Mouse (Mus musculus) left cerebral cortex, postnatal 10 days (tissue): Measurements from ENCODE around the gene Plekhm2. TPM values are rescaled to one million over a fixed set of nuclear protein-coding genes. Genes with fewer than 3 reads are reported as not detected.

Experiments
- DNase-seq, 2 experiments: peaks; one replicate each; pipeline ENCODE4 v3.0.0; 2021 to 2022; ENCODE audit warnings: low spot score in 2 of 2, mixed read lengths in 1 of 2; ENCODE audit errors: extremely low spot score in 1 of 2
- intact Hi-C: fragments of 180-260 bp; cut with DNase I; formaldehyde crosslinking; loops from one replicate; pipeline ENCODE4 v1.15.1; 2025
- total RNA-seq, 2 experiments: library from RNA; stranded (reverse); gene quantifications; 2 replicates each; pipeline ENCODE4 v1.2.3; 2021

Plekhm2 gene
- total RNA-seq, 2 experiments from 2014 or later, result 49.0 to 55.0 TPM

DNA sequence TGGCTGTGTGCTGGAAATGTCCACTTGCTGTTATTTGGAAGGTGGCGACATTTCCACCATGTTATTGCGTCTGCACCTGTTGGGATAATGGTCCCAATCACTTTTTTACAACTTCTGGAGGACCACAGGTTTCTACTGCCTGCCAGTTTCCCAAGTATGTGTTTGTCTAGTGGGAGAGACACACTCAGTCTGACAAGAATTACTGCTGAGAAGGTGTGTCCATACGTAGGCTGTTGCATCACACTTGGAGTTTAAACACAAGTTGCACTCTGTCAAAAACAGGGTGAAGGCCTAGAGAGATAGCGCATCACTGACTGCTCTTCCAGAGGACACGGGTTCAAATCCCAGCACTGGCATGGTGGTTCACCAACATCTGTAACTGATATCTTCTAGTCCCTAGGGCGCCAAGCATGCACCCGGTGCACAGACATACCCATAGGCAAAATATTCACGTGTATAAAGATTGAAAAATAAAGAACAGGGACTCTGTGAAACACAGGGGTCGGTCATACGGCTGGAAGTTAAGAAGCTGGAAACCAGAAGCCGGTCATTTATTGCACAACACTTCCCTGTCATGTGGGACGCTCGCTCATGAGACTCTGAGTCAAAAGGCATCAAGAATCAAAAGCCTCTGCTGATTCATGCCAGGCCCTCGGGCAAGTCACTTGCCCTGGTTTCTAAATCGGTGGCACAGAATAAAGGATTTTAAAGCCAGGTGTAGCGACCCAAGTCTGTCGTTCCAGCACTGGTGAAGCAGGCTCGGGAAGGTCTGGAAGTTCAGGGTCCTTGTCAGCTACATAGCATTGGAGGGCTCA, 5.4 kb upstream of the Plekhm2 start:
- intact Hi-C loops, result loop anchor here (5.0 kb wide), 1 partner anchor 53 kb away; the partner anchor contains the start of gene Tmem82

GRCm38 (mm10) chr4:141664011-141664745, 521 bp downstream of the Plekhm2 start:
- intact Hi-C loops, result no loop called here
- DNase-seq, result peak; percentile 52 to 87

More for the DNA sequence above, 5.4 kb upstream of the Plekhm2 start:
- no peak for DNase-seq

GRCm38 (mm10) chr4:141663122-141663931, 1.4 kb downstream of the Plekhm2 start:
- DNase-seq, result peak in 1 of 2 experiments; percentile 53
- intact Hi-C loops, result no loop called here

DNA sequence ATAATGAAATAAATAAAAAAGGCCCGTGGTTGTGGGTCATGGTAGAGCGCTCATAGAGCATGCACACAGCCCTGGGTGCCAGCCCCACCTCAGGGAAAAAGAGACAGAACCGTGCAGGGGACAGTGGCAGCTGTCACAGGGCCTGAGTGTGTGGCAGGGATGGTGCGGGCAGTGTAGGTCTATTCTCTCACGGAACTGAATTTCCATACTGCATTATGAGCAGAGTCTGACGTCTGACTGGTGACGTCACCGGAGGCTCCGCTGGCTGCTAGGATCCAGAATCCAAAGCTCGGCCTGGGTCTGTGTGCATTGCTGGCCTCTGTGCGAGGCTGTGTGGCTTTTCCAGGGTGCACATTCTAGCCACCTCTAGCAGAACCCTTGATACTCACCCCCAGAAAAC, 3.8 kb downstream of the Plekhm2 start:
- intact Hi-C loops, result no loop called here
- DNase-seq, result no peak

DNA sequence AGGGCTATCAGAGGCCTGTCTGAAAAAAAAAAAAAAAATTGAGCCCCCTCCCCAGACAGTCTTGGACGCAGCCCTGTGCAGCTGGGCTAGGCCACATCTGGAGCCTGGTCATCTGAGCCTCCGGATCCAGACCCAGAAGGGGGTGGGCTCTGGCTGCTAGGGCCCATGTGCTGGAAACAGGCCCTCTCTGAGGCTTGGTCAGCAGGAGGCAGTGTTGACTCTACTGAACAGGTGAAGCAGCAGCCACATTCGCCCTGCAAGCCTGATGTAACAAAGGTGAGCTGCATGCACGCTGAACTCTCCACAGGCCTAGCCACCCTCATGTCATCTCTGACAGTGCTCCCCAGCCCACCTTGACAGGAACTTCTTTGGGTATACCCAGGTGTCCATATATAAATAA, 5.0 kb downstream of the Plekhm2 start:
- intact Hi-C loops, result no loop called here

GRCm38 (mm10) chr4:141658846-141659484, 5.7 kb downstream of the Plekhm2 start:
- intact Hi-C loops, result no loop called here
- no peak for DNase-seq

More for the DNA sequence above, 5.0 kb downstream of the Plekhm2 start:
- DNase-seq, result peak in 1 of 2 experiments; percentile 43

- no peak for DNase-seq
- intact Hi-C loops, result no loop called here
Observed at GRCm38 (mm10) chr4:141656932-141657331, 7.8 kb downstream of the Plekhm2 start.

GRCm38 (mm10) chr4:141655908-141656608, 8.6 kb downstream of the Plekhm2 start:
- intact Hi-C loops, result no loop called here
- DNase-seq, result peak in 1 of 2 experiments; percentile 50

DNA sequence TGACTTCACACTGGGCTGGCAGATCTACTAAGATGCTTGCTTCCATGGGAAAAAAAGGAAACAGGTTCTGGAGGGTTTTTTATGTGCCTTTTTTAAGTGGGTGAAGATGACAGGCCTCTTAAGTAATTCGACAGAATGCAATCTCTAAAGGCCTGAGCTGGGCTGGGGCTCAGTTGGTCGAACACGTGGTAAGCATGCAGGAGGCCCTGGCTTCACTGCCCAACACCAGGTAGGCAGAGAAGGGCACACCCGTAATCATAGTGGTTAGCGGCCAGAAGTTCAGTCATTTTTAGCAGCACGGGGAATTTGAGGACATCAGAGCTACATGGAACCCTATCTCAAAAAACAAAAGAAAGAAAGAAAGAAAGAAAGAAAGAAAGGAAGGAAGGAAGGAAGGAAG, 10.2 kb downstream of the Plekhm2 start:
- intact Hi-C loops, result no loop called here
- DNase-seq, result no peak

DNA sequence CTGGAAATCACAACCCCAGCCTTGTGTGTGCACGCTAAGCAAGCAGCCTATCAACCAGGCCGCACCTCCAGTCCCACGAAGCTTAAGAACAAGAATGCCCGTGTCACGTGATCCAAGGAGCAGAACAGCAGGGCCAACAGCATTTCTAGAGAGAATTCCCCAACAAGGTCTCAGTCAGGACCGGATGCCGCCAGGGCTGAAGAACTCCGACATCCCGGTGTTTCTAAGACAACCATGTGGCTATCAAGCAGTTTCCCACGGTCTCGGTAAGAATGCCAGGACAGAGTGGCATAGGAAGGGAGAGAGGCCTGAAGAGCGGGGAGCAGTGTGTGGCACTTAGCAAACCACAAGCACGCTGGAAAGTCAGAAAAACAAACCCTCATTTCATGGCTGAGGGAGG, 10.9 kb downstream of the Plekhm2 start:
- intact Hi-C loops, result no loop called here
- DNase-seq, result no peak

DNA sequence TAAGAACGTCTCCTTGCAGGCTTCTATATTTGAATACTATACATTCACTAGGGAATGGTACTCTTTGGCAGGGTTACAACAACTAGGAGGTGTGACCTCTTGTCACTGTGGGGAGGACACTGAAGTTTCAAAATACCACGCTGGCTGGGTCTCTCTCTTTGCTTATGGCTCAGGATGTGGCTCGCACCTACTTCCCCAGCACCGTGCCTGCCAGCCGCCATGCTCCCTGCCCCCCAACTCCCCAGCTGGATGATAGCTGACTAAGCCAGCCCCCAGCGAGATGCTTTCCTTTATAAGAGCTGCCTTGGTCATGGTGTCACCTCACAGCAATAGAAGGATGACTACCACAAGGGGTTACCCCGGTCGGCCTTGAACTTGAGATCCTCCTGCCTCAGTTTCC, 11.7 kb downstream of the Plekhm2 start:
- DNase-seq, result no peak
- intact Hi-C loops, result no loop called here

DNA sequence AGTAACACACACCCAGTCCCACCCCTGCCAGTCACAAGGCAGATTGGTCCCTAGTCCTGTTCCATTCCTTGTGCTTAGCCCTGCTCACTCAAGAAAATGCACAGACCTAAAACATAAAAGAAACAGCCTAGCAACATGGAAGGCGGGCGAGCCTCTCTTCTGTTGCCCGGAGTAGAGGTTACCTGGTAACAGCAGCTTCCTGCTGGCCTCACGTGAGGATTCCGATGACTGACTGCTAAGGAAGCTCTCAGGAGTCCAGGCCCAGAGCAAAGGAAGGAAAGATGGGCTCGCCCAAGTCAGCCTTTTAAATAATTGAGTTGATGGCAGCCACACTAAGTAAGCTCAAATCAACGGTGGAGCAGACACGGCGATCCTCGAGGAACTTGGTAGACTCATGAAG, 12.8 kb downstream of the Plekhm2 start:
- intact Hi-C loops, result no loop called here
- DNase-seq, result no peak

GRCm38 (mm10) chr4:141651286-141651685, 13.4 kb downstream of the Plekhm2 start:
- no peak for DNase-seq
- intact Hi-C loops, result no loop called here

GRCm38 (mm10) chr4:141649244-141649643, 15.5 kb downstream of the Plekhm2 start:
- intact Hi-C loops, result no loop called here
- peak in 1 of 2 experiments; percentile 72 for DNase-seq

DNA sequence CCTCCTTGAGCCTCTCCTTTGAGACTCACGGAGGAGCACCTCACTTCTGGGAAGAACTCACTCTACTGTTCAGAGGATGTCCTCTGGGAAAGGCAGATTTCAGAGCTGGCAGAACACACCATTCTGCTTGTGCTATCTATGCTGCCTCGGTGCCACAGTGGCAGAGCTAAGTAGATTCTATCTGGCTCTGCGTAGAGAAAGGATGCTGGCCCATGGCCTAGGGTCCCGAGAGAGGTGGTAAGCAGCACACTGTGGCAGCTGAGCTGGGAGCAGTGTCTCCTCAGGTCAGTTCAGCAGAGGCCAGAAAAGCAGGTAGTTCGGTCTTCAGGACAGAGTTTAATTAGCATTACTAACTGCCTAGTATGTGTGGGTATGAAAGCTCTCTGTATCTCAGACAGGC, 16.4 kb downstream of the Plekhm2 start:
- intact Hi-C loops, result no loop called here
- no peak for DNase-seq

GRCm38 (mm10) chr4:141647187-141647586, 17.5 kb downstream of the Plekhm2 start:
- intact Hi-C loops, result no loop called here

DNA sequence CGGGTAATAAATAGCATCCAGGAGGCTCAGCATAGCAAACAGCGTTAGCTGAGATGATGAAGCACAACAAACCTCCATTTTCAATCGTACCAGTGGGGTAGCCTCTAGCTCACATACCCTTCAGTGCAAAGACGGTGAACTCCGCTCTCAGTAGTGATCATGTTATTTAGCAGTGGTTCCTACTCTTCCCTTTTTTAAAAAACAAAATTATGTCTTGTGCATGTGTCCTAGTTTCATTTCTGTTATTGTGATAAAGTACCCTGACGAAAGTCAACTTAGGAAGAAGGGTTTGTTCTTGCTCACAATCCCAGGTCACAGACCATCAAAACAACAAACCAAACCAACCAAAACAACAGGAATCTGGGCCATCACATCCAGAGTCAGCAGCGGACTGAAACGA, 18.7 kb downstream of the Plekhm2 start:
- intact Hi-C loops, result no loop called here
- no peak for DNase-seq

More at GRCm38 (mm10) chr4:141647187-141647586, 17.5 kb downstream of the Plekhm2 start:
- DNase-seq, result no peak
